ENCODE assay signal across 8 mouse cellular contexts in the genomic region with DNA sequence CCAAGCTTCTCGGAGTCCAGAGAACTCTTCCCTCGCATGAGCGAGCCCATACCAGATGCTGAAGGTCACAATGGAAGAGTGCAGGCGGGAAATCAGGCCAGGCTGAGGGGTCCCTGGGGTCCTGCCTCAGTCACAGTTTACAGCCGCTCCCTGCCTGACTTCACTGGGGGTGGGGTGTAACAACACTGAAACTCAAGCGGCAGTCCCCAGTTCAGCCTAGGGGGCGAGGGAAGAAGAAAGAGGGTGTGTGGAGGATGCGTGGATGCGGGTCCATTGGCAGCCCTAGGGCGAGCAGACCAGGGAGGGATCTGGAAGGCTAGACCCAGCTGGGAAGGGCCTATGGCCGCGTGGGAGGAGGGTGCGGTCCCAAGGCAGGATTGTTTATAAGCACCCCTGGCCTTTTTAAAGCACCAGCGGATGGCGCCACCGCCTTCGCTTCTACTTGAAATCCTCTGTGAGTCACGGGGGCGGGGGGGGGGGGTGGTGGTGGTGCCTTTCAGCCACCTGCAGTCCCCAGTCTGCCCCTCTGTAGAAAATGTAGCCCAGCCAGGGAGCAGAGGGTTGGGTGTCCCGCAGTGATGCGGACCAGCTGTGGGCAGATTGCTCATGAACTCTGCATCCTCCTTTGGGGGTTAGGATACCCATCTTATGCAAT. TPM values are rescaled to one million over a fixed set of nuclear protein-coding genes. Genes with fewer than 3 reads are reported as not detected.
DNase-seq lines count a peak whose midpoint lies in the region; ATAC-seq and TF ChIP-seq lines count a peak whose summit lies in the region.

No protein-coding gene starts in this region.

- peak; percentile 44 for DNase-seq in liver, postnatal 0 days
- DNase-seq in liver: no peak
- DNase-seq in heart, postnatal 4 days: peak; percentile 67
- peak; percentile 37 for DNase-seq in skeletal muscle tissue, adult 2 months (ENCODE audit: low read depth, low spot score)
- no peak for DNase-seq in right cerebral cortex, postnatal 10 days (ENCODE audit: low spot score in 2 of 2)
- no peak for DNase-seq in layer of hippocampus, postnatal 10 days (ENCODE audit: low spot score in 2 of 2)

- H3K27me3 ChIP-seq in liver, postnatal 0 days (ENCODE audit: insufficient read depth, low read length): no peaks in the 10 kb centered on the region
- H3K27me3 ChIP-seq in forebrain, embryonic 15.5 days: no peaks in the 10 kb centered on the region
- H3K27me3 ChIP-seq in lung, embryonic 16.5 days (ENCODE audit: control insufficient read depth, insufficient read depth, low read depth, low read length): no peaks in the 10 kb centered on the region

- no peak for ATAC-seq in liver, postnatal 0 days
- ATAC-seq in forebrain, embryonic 15.5 days (replicated peaks): no peak; the same call in 1 of the 2 replicates
- ATAC-seq in lung, embryonic 16.5 days (ENCODE audit: low read depth): peak; percentile 83

- 0 out of 2 replicates have a peak, but pooled peaks have one; percentile 7 for TF ChIP-seq CTCF in liver, postnatal 0 days (IDR thresholded peaks at IDR 0.05; ENCODE audit: low read depth)

- no peak overlapping the region for H3K4me2 ChIP-seq in liver, postnatal 0 days (ENCODE audit: low read depth, low read length)
- peak overlapping the region; percentile 24; the same call in 1 of the 2 replicates for H3K4me2 ChIP-seq in forebrain, embryonic 15.5 days (replicated peaks)
- H3K4me2 ChIP-seq in lung, embryonic 16.5 days (ENCODE audit: low read depth, low read length): peak overlapping the region; percentile 21

- no peak for TF ChIP-seq EP300 in liver, postnatal 0 days (IDR thresholded peaks at IDR 0.05; ENCODE audit: low read depth)

- H3K4me1 ChIP-seq in liver, postnatal 0 days (ENCODE audit: insufficient read depth): no peaks in the 10 kb centered on the region
- H3K4me1 ChIP-seq in forebrain, embryonic 15.5 days: no peaks in the 10 kb centered on the region
- H3K4me1 ChIP-seq in lung, embryonic 16.5 days (replicated peaks; ENCODE audit: control insufficient read depth, insufficient read depth, low read length): peaks cover 8% of the 10 kb centered on the region; the same call in 1 of the 2 replicates

- no peak overlapping the region for H3K27ac ChIP-seq in liver, postnatal 0 days (ENCODE audit: low read depth)
- H3K27ac ChIP-seq in forebrain, embryonic 15.5 days (replicated peaks): no peak overlapping the region
- no peak overlapping the region for H3K27ac ChIP-seq in lung, embryonic 16.5 days (ENCODE audit: low read length)

- WGBS in liver, postnatal 0 days (ENCODE audit: insufficient replicate concordance): 63% methylated on average over 19 of the region's 21 CpGs
- WGBS in forebrain, embryonic 15.5 days: 29% methylated on average over 20 of the region's 21 CpGs
- WGBS in lung, embryonic 16.5 days: 28% methylated on average over 20 of the region's 21 CpGs

- H3K9ac ChIP-seq in liver, postnatal 0 days (replicated peaks): no peak overlapping the region
- H3K9ac ChIP-seq in forebrain, embryonic 15.5 days (replicated peaks): no peak overlapping the region
- H3K9ac ChIP-seq in lung, embryonic 16.5 days (ENCODE audit: low read length): 0 out of 2 replicates have a peak overlapping the region, but pooled peaks have one; percentile 17

- H3K36me3 ChIP-seq in liver, postnatal 0 days (replicated peaks; ENCODE audit: insufficient read depth, low read length): no peaks in the 10 kb centered on the region
- H3K36me3 ChIP-seq in forebrain, embryonic 15.5 days: no peaks in the 10 kb centered on the region
- H3K36me3 ChIP-seq in lung, embryonic 16.5 days (ENCODE audit: control insufficient read depth, insufficient read depth, low read length): no peaks in the 10 kb centered on the region

- H3K4me3 ChIP-seq in liver, postnatal 0 days (ENCODE audit: low read depth, low read length): no peak overlapping the region
- no peak overlapping the region for H3K4me3 ChIP-seq in forebrain, embryonic 15.5 days
- H3K4me3 ChIP-seq in lung, embryonic 16.5 days (ENCODE audit: low read length): no peak overlapping the region

- no peaks in the 10 kb centered on the region for H3K9me3 ChIP-seq in liver, postnatal 0 days (ENCODE audit: low read length)
- no peaks in the 10 kb centered on the region for H3K9me3 ChIP-seq in forebrain, embryonic 15.5 days
- H3K9me3 ChIP-seq in lung, embryonic 16.5 days (ENCODE audit: control insufficient read depth, low read length): no peaks in the 10 kb centered on the region

RNA-seq across cellular contexts. Expression of a gene that starts 54.5 kb away (rescaled TPM):
- 0.31 and 0.33 TPM in 2 replicates for polyA plus RNA-seq in liver, postnatal 0 days (2015; fragmentation: Nextera tagmentation; extraction: Ambion mirVana)
- polyA plus RNA-seq in forebrain, embryonic 15.5 days (2015; fragmentation: Nextera tagmentation; extraction: Ambion mirVana): 1.8 and 1.9 TPM in 2 replicates
- 10 to 100 TPM; 20.7 TPM for total RNA-seq in heart, postnatal 4 days (2021)
- polyA plus RNA-seq in lung, embryonic 16.5 days (2015; fragmentation: Nextera tagmentation; extraction: Ambion mirVana): 1.3 and 1.6 TPM in 2 replicates
- 1 to 10 TPM; 6.9 to 8.3 TPM for total RNA-seq in layer of hippocampus, postnatal 10 days (2021)

Comparison
In these comparisons a context has a peak if more than half of its experiments do, and no peak if none do; other contexts are left out.
1. DNase-seq: peak in liver, postnatal 0 days (single experiment), heart, postnatal 4 days (single experiment) and skeletal muscle tissue, adult 2 months (single experiment); none in liver (single experiment), right cerebral cortex, postnatal 10 days (0 of 2) and layer of hippocampus, postnatal 10 days (0 of 2).